Mouse (Mus musculus): ENCODE data around the gene Kcnmb4. TPM values are rescaled to one million over a fixed set of nuclear protein-coding genes. Genes with fewer than 3 reads are reported as not detected.

The Kcnmb4 gene
- total RNA-seq, 2 experiments from 2014 or later, result 3.0 to 4.5 TPM

- DNase-seq (ENCODE audit: low spot score in 2 of 2), result peak in 1 of 2 experiments; percentile 6
Measured at GRCm38 (mm10) chr10:116458786-116459185, 14.9 kb downstream of the Kcnmb4 start.

- peak in 1 of 2 experiments; percentile 6 for DNase-seq (ENCODE audit: low spot score in 2 of 2)
Measured at GRCm38 (mm10) chr10:116452771-116453170, 20.9 kb downstream of the Kcnmb4 start.

DNA sequence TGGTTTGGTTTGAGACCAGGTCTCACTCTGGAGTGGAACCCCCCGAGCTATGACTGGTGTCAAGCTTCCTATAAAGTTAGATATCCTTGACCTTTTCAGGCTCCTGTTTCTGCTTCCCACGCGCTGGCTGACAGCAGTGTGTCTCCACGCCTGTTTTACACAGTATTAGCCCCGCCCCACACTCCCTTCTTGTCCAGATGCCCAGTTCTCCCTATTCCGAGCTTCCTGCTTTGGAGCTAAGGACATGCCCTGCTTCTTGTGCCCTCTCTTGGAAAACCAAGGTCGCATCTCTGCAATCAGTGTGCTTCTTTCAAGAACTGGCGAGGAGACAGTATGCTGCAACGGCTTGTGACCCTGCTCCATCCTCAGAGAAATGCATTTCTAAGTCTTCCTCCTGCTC, 23.1 kb downstream of the Kcnmb4 start:
- peak in 1 of 2 experiments; percentile 7 for DNase-seq (ENCODE audit: low spot score in 2 of 2)

GRCm38 (mm10) chr10:116448166-116448565, 25.5 kb downstream of the Kcnmb4 start:
- peak in 1 of 2 experiments; percentile 1 for DNase-seq (ENCODE audit: low spot score in 2 of 2)

- no peak for DNase-seq (ENCODE audit: low spot score in 2 of 2)
Measured at GRCm38 (mm10) chr10:116447176-116447575, 26.5 kb downstream of the Kcnmb4 start.

GRCm38 (mm10) chr10:116446040-116446439, 27.6 kb downstream of the Kcnmb4 start:
- DNase-seq (ENCODE audit: low spot score in 2 of 2), result no peak

DNA sequence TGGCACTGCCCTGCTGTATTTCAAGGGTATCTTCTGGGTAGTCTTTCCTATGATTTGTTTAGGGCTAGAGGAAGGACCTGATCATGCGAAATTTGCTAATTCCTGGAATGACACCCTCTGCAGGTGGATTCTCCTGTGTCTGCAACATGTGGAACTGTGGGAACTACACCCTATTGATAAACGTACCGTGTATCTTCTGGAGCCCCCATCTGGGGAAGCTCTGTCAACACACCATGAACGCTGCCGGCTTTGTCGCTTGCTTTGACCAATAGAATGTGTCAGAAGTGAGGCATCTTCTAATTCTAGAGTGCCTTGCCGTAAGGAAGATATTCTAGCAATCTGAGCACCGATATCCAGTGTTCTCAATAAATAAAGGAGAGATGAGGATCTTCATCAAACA, 28.9 kb downstream of the Kcnmb4 start:
- DNase-seq (ENCODE audit: low spot score in 2 of 2), result no peak

DNA sequence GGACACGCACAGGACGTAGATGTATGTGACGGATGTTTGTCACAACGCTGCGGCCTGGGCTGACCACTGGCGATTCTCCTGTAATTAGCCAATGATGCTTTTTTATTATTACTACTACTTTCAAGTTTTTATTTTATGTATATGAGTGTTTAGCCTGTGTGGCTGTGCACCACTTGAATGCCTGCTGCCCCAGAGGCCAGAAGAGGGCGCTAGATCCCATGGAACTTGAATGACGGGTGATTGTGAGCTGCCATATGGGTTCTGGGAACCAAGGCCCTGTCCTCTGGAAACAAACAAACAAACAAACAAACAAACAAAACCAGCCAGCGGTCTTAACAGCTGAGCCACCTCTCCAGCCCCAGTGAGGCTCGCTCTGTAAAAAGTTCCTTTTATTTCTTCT, 29.3 kb downstream of the Kcnmb4 start:
- no peak for DNase-seq (ENCODE audit: low spot score in 2 of 2)

DNA sequence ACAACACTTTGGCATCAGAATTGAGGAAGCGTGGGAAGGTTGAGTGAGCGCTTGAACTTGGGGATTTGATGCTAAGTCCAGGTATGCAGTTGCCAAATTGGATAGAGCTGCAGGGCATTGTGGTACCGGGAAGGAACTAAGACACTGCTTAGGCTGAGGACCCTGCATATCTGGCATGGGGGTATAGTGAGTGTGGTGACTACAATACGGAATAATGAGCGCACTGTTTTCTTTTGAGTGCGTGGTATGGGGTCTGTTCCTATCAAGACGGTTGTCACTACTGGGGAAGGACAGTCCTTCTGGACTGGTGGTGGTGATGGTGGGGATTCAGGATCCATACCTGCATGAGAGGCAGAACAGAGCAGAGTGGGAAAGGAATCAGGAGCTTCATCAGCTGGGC, 32.7 kb downstream of the Kcnmb4 start:
- no peak for DNase-seq (ENCODE audit: low spot score in 2 of 2)

DNA sequence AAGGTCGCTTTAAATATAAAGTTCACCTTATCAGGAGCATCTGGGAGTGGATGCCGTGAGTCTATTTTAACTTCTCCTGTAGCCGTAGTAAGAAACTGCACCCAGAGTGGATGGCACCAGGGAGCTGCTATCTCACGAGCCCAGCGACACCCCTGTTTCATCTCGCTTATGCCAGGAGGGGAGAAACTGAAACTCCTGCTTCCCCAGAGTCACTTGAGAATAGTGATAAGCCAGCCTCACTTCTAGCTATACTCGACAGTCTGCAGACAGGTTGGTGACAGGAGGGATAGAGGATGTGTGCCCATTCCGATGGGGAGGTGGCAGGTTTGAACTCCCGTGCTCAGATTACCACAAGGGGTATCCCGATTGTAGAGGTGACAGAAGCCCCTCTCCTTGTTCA, 33.6 kb downstream of the Kcnmb4 start:
- no peak for DNase-seq (ENCODE audit: low spot score in 2 of 2)

- no peak for DNase-seq (ENCODE audit: low spot score in 2 of 2)
Measured at GRCm38 (mm10) chr10:116435455-116435854, 38.2 kb downstream of the Kcnmb4 start.

- no peak for DNase-seq (ENCODE audit: low spot score in 2 of 2)
Measured at GRCm38 (mm10) chr10:116432421-116432820, 41.3 kb downstream of the Kcnmb4 start.

- DNase-seq (ENCODE audit: low spot score in 2 of 2), result no peak
Measured at GRCm38 (mm10) chr10:116428026-116428780, 45.5 kb downstream of the Kcnmb4 start.

DNA sequence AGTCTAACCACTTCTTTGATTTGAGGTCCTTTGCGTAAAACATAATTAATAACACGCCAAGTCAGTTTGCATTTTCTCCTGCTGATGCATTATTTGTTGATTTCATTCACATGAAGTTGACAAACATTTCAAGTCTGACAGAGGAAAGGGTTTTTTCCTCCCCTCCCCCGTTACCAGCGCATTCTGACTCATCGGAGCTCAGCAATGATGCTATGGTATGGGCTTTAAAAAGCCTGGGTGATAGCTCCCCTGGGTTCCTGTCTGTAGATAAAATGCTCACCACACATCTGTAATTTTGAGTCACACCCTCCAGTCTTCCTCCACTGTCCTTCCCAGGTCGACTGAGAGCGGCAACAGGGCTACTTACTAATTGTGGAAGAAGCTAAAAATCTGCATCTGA, 47.5 kb downstream of the Kcnmb4 start:
- no peak for DNase-seq (ENCODE audit: low spot score in 2 of 2)

GRCm38 (mm10) chr10:116424921-116425320, 48.8 kb downstream of the Kcnmb4 start:
- DNase-seq (ENCODE audit: low spot score in 2 of 2), result no peak

GRCm38 (mm10) chr10:116422551-116422950, 51.1 kb downstream of the Kcnmb4 start:
- no peak for DNase-seq (ENCODE audit: low spot score in 2 of 2)

GRCm38 (mm10) chr10:116420976-116421375, 52.7 kb downstream of the Kcnmb4 start:
- no peak for DNase-seq (ENCODE audit: low spot score in 2 of 2)

- no peak for DNase-seq (ENCODE audit: low spot score in 2 of 2)
Measured at GRCm38 (mm10) chr10:116418121-116418726, 55.5 kb downstream of the Kcnmb4 start.

DNA sequence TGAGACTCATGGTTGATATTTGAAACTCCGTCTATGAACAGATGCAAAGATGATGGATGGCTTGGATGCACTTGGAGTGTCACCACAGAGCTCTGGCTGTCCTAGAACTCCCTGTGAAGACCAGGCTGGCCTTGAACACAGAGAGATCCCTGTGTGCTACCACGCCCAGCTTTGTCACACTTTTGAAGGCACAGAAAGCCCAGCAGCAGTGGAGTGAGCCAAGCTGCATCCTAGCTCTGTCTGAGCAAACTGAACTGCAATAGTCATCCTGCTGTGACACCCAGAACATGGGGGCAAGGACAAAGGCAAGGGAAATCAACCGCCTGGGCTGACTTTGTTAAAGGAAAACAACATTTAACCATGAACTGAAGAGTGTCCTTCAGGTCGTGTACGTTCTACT, 57.0 kb downstream of the Kcnmb4 start:
- no peak for DNase-seq (ENCODE audit: low spot score in 2 of 2)

DNA sequence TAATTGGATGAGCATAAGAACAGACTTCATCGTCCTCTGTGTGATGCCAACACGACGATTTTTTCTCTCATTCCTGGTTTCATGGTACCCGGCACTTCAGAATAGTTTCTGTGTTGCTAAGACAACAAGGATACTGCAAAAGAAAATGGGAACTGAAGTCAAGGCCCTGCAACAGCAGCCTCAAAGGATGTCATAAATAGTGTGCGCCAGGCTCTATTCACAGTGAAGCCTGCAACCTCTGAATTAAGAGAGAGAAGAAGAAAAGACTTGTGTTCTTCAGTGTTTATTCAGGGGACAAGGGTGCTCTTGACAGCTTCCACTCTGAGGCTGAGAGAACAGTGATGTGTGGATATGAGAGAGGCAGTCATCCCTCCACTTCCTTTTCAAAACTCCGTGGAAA, 57.5 kb downstream of the Kcnmb4 start:
- no peak for DNase-seq (ENCODE audit: low spot score in 2 of 2)

GRCm38 (mm10) chr10:116410826-116411225, 62.9 kb downstream of the Kcnmb4 start:
- no peak for DNase-seq (ENCODE audit: low spot score in 2 of 2)

GRCm38 (mm10) chr10:116407684-116408359, 65.9 kb downstream of the Kcnmb4 start:
- no peak for DNase-seq (ENCODE audit: low spot score in 2 of 2)

All from gastrocnemius, postnatal 4 days (tissue).